Mouse (Mus musculus) embryo, embryonic 9.5 days (tissue): ENCODE results near the gene Rab30.

Experiments
- DNase-seq: peaks from one replicate; pipeline ENCODE4 v3.0.0-alpha.2; 2017; ENCODE audit errors: extremely low spot score

Rab30 gene

DNA sequence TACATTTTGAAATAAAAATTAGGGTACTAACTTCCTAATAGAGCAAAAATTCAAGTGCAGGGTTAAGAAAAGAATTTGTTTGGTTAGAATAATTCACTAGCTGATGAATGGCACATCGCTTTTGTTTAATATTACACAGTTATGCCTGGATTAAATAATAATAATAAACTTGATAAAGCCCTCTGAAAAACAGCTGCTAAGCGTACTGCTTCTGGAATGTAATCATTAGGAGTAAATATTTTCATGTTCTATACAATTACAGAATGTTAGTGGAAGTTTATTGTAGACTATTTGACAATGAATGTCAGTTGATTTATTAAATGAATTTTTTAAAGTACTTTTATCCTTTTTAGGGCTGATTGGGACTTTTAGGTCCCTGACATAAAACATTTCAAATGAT lies 100.9 kb downstream of the Rab30 start:
- no peak for DNase-seq

DNA sequence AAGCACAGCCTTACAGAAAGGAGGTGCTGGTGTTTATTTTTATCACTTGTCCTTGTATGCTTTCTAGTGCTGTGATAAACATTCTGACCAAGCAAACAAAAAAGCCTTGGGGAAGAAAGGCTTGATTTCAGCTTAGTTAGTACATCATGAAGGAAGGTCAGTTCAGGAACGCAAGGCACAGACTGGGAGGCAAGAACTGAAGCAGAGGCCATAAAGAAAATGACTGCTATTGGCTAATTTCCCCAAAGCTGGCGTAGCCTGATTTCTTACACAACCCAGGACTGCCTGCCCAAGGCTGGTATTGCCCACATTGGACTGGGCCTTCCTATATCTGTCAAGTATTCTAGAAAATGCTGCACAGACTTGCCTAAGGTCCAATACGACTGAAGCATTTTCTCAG lies 106.8 kb downstream of the Rab30 start:
- no peak for DNase-seq

- DNase-seq, result no peak
Measured at GRCm38 (mm10) chr7:92866526-92866925, 125.1 kb downstream of the Rab30 start.

DNA sequence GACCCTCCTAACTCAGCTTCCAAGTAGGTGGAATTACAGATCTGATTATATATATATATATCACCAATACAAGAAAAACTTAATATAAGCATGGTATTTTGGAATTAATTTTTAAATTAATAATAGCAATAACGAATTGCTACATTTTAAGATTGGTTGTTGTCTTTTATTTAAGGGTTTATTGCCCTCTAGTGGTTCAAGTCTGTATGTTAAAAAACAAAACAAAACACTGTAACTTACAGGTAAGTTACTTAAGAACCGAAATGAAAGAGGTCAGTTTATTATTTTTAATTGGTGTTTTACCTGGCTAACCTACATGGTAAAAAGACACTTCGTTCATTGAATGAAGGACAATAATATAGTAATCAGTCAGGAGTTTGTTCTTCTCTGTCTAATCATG lies 128.8 kb downstream of the Rab30 start:
- no peak for DNase-seq

- no peak for DNase-seq
Measured at GRCm38 (mm10) chr7:92871596-92871995, 130.2 kb downstream of the Rab30 start.

GRCm38 (mm10) chr7:92874116-92874675 lies 132.8 kb downstream of the Rab30 start, which contains the start of the genes Ddias and Prcp:
TSS of gene Ddias (minus strand) at chr7:92874247.
TSS of gene Prcp (plus strand) at chr7:92874470.
- peak; percentile 95 for DNase-seq

- peak; percentile 94 for DNase-seq
Measured at GRCm38 (mm10) chr7:92874761-92875408, 133.5 kb downstream of the Rab30 start.

DNA sequence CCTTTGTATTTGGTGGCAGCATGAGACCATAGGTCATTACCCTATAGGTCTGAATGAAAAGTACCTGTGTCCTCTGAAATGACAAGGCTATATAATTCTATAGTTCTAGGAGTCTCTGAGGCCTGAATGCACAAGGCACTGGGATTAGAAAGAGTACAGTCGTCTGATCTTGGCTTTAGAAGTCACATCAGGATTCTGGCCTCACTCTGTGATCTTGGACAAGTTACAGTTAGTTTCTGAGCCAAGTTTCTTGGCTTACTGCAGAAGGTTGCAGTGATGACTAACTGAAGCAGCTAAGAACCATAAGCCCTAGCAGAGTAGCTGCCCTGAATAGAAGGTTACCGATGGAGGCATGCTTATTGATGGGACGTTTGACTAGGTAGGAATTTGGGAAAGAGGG lies 134.7 kb downstream of the Rab30 start:
- DNase-seq, result no peak

- DNase-seq, result no peak
Measured at GRCm38 (mm10) chr7:92876538-92876937, 135.1 kb downstream of the Rab30 start.

GRCm38 (mm10) chr7:92878575-92879285 lies 137.3 kb downstream of the Rab30 start:
- no peak for DNase-seq

DNA sequence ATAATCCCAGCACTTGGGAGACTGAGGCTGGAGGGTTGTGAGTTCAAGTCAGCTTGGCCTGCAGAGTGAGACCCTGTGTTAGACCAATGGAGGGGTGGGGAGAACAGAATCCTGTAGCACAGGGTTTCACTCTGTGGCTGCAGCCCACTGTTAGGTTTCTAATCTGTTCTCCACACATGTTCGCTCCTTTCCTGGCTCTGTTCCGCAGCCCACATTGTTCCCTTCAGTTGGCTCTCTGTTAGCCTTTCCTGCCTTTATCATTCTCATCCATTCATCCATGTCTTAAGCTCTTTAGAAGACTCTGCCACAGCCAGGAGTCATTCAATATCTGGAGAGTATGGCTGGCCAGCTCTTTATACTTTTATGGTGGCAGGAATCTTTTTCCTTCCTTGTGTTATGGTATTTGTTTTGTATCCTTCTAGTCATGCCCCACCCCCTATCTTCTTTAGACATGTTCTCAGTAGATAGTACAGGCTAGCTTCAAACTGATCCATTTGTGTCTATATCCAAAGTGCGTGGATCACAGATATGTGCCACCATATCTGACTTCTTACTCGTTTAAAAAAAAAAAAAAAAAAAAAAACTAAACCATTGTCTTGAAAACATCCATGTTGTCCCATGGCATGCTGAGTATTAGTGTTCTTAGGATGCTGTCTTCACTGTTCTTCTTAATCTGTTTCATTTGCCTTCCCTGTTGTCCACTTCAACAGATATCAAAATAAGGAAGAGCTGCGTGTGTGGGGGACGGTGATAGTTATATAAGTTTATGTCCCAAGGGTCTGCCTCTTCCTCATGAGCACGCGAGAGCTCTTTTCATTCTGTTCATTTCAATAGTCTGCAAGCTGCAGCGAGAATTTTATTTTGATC lies 142.7 kb downstream of the Rab30 start:
- DNase-seq, result no peak

DNA sequence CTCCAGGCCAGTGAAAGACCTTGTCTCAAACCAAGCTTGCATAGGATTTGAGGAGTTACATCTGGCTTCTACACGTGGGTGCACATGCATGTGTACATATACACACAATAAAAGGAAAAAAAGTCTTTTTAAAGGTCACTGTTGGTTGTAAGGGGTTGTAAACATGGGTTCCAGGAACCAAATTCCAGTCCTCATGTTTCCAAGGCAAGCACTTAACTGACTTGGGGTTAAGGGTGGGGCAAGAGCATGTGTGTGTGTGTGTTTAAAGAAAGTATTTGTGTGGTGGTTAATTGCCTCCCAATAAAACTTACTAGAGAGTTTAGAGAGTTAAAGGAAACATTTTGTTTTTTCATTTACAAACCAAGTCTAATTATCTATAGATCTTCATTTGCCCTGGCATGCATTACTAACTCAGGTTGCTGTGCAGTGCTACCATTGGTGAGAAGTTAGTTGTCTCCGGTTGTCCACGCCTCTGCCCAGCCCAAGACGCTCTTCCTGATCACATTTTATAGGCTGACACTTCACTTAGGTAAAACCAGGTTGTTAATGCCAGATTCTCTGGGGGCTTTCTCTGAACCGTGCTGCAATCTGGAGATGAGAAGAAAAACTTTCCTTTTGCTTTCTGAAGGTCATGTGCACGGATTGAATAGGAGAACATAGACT lies 143.7 kb downstream of the Rab30 start:
- DNase-seq, result no peak

DNA sequence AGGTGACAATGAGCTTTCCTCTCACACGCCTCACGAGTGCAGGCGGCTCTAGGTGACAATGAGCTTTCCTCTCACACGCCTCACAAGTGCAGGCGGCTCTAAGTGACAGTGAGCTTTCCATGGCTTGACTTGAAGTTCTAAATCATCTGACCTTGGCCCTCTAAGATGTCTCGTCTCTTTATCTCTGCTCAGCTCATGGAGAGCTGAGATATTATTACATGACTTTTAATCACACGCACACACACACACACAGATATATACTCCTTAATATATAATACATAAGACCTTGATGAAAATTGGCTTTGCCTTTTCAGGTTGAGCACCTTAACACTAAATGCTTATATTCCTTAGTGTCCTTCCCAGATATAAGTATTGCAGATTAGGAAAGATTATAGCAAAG lies 145.4 kb downstream of the Rab30 start:
- DNase-seq, result no peak

GRCm38 (mm10) chr7:92887230-92887629 lies 145.8 kb downstream of the Rab30 start:
- no peak for DNase-seq

DNA sequence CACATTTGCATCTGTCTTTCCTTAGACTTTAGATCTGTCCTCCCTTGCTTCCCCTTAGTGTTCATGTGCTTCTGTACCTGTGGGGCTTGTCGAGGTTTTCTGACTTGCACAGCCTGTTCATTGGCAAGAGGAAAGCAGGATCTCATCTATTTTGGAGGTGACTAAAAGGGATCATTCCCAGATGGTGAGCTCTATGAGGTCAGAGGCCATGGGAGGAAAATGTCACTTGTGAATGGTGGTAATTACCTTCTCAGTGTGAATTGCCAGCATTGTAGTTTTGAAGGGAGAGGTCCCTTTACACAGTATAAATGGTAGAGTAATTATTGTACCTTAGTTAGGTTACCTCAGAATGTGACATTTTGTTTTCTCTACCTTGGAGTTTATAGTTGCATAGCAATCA lies 148.8 kb downstream of the Rab30 start:
- DNase-seq, result no peak

- DNase-seq, result no peak
Measured at GRCm38 (mm10) chr7:92890618-92891230, 149.3 kb downstream of the Rab30 start.

GRCm38 (mm10) chr7:92893478-92893877 lies 152.1 kb downstream of the Rab30 start:
- no peak for DNase-seq
